Mouse (Mus musculus): ENCODE measurements around the gene Zfp526. TPM values are rescaled to one million over a fixed set of nuclear protein-coding genes. Genes with fewer than 3 reads are reported as not detected.

Gene Zfp526
- 1.1 and 1.5 TPM in 2 replicates for polyA plus RNA-seq (2012)

- TF ChIP-seq GATA1 (IDR thresholded peaks at IDR 0.05; ENCODE audit: low read length) (no peak), TAL1 (IDR thresholded peaks at IDR 0.05; ENCODE audit: low read length) (no peak)
These were observed at the start of gene Zfp526 for GRCm38 (mm10) chr7:25221102-25221883. TSS of gene Zfp526 (plus strand) at chr7:25221425.

GRCm38 (mm10) chr7:25172669-25173068, 48.6 kb upstream of the Zfp526 start:
- Histone ChIP-seq H3K4me1 (ENCODE audit: control insufficient read depth) (no peaks in the 10 kb centered on the region), H3K4me3 (replicated peaks) (no peak overlapping the region), H3K36me3 (ENCODE audit: control insufficient read depth) (no peaks in the 10 kb centered on the region), H3K9me3 (ENCODE audit: control insufficient read depth, low read length) (no peaks in the 10 kb centered on the region), H3K27me3 (ENCODE audit: control insufficient read depth) (peaks cover 53% of the 10 kb centered on the region)
- TF ChIP-seq TAL1 (IDR thresholded peaks at IDR 0.05; ENCODE audit: low read length) (no peak), GATA1 (IDR thresholded peaks at IDR 0.05; ENCODE audit: low read length) (no peak)

More at GRCm38 (mm10) chr7:25221102-25221883, at the start of gene Zfp526:
- H3K4me1 ChIP-seq (ENCODE audit: control insufficient read depth) = peaks cover 74% of the 10 kb centered on the region
- no peaks in the 10 kb centered on the region; the same call in 1 of the 2 replicates for H3K27me3 ChIP-seq (ENCODE audit: control insufficient read depth)
- H3K4me3 ChIP-seq (replicated peaks) = peak within 1 kb of the TSS; percentile 68
- H3K9me3 ChIP-seq (ENCODE audit: control insufficient read depth, low read length) = 0 out of 2 replicates have a peak, but pooled peaks cover 2% of the 10 kb centered on the region
- H3K36me3 ChIP-seq (ENCODE audit: control insufficient read depth) = peaks cover 70% of the 10 kb centered on the region

- Histone ChIP-seq H3K27me3 (ENCODE audit: control insufficient read depth) (peaks cover 65% of the 10 kb centered on the region), H3K4me1 (ENCODE audit: control insufficient read depth) (no peaks in the 10 kb centered on the region; the same call in 1 of the 2 replicates), H3K9me3 (ENCODE audit: control insufficient read depth, low read length) (peaks cover 2% of the 10 kb centered on the region; the same call in 1 of the 2 replicates), H3K4me3 (replicated peaks) (no peak overlapping the region), H3K36me3 (ENCODE audit: control insufficient read depth) (no peaks in the 10 kb centered on the region)
- TF ChIP-seq GATA1 (IDR thresholded peaks at IDR 0.05; ENCODE audit: low read length) (no peak), TAL1 (IDR thresholded peaks at IDR 0.05; ENCODE audit: low read length) (no peak)
These were observed 46.9 kb upstream of the Zfp526 start for GRCm38 (mm10) chr7:25174343-25174742.

- H3K4me1 ChIP-seq (ENCODE audit: control insufficient read depth) = peaks cover 15% of the 10 kb centered on the region
- H3K36me3 ChIP-seq (ENCODE audit: control insufficient read depth) = no peaks in the 10 kb centered on the region
- TF ChIP-seq TAL1 (IDR thresholded peaks at IDR 0.05; ENCODE audit: low read length) (no peak), GATA1 (IDR thresholded peaks at IDR 0.05; ENCODE audit: low read length) (no peak)
- peaks cover 9% of the 10 kb centered on the region; the same call in 1 of the 2 replicates for H3K9me3 ChIP-seq (ENCODE audit: control insufficient read depth, low read length)
- H3K27me3 ChIP-seq (ENCODE audit: control insufficient read depth) = peaks cover 97% of the 10 kb centered on the region
- H3K4me3 ChIP-seq (replicated peaks) = no peak overlapping the region
These were observed 42.9 kb upstream of the Zfp526 start for GRCm38 (mm10) chr7:25178317-25178716.

GRCm38 (mm10) chr7:25178787-25179605, 42.2 kb upstream of the Zfp526 start:
- Histone ChIP-seq H3K36me3 (ENCODE audit: control insufficient read depth) (no peaks in the 10 kb centered on the region), H3K4me1 (ENCODE audit: control insufficient read depth) (peaks cover 17% of the 10 kb centered on the region), H3K27me3 (ENCODE audit: control insufficient read depth) (peaks cover 99% of the 10 kb centered on the region), H3K4me3 (replicated peaks) (no peak overlapping the region), H3K9me3 (ENCODE audit: control insufficient read depth, low read length) (peaks cover 9% of the 10 kb centered on the region; the same call in 1 of the 2 replicates)
- TF ChIP-seq GATA1 (IDR thresholded peaks at IDR 0.05; ENCODE audit: low read length) (no peak), TAL1 (IDR thresholded peaks at IDR 0.05; ENCODE audit: low read length) (no peak)

- peaks cover 100% of the 10 kb centered on the region for H3K27me3 ChIP-seq (ENCODE audit: control insufficient read depth)
- peaks cover 9% of the 10 kb centered on the region; the same call in 1 of the 2 replicates for H3K9me3 ChIP-seq (ENCODE audit: control insufficient read depth, low read length)
- no peaks in the 10 kb centered on the region for H3K36me3 ChIP-seq (ENCODE audit: control insufficient read depth)
- H3K4me1 ChIP-seq (ENCODE audit: control insufficient read depth) = peaks cover 22% of the 10 kb centered on the region
- no peak for TF ChIP-seq TAL1 (IDR thresholded peaks at IDR 0.05; ENCODE audit: low read length)
- TF ChIP-seq GATA1 (IDR thresholded peaks at IDR 0.05; ENCODE audit: low read length) = no peak
- H3K4me3 ChIP-seq (replicated peaks) = no peak within 1 kb of the TSS
These were observed 41.5 kb upstream of the Zfp526 start, which contains the start of gene Pou2f2 for GRCm38 (mm10) chr7:25179606-25180161. TSS of gene Pou2f2 (minus strand) at chr7:25179726.

GRCm38 (mm10) chr7:25180512-25180911, 40.7 kb upstream of the Zfp526 start:
- H3K36me3 ChIP-seq (ENCODE audit: control insufficient read depth) = no peaks in the 10 kb centered on the region
- TF ChIP-seq TAL1 (IDR thresholded peaks at IDR 0.05; ENCODE audit: low read length) = no peak
- no peak for TF ChIP-seq GATA1 (IDR thresholded peaks at IDR 0.05; ENCODE audit: low read length)
- H3K4me3 ChIP-seq (replicated peaks) = no peak overlapping the region
- H3K4me1 ChIP-seq (ENCODE audit: control insufficient read depth) = peaks cover 22% of the 10 kb centered on the region
- H3K9me3 ChIP-seq (ENCODE audit: control insufficient read depth, low read length) = peaks cover 9% of the 10 kb centered on the region; the same call in 1 of the 2 replicates
- H3K27me3 ChIP-seq (ENCODE audit: control insufficient read depth) = peaks cover 97% of the 10 kb centered on the region

- peaks cover 22% of the 10 kb centered on the region for H3K4me1 ChIP-seq (ENCODE audit: control insufficient read depth)
- TF ChIP-seq TAL1 (IDR thresholded peaks at IDR 0.05; ENCODE audit: low read length) (no peak), GATA1 (IDR thresholded peaks at IDR 0.05; ENCODE audit: low read length) (no peak)
- H3K9me3 ChIP-seq (ENCODE audit: control insufficient read depth, low read length) = peaks cover 9% of the 10 kb centered on the region; the same call in 1 of the 2 replicates
- H3K4me3 ChIP-seq (replicated peaks) = no peak overlapping the region
- H3K36me3 ChIP-seq (ENCODE audit: control insufficient read depth) = no peaks in the 10 kb centered on the region
- H3K27me3 ChIP-seq (ENCODE audit: control insufficient read depth) = peaks cover 89% of the 10 kb centered on the region
These were observed 39.9 kb upstream of the Zfp526 start for GRCm38 (mm10) chr7:25181331-25181790.

Data from erythroblast, embryonic 14.5 days (primary cell).